Comparison of ENCODE assay signal across 8 mouse cellular contexts in genomic region chr1:58710711-58711364, GRCm38 (mm10). TPM values are rescaled to one million over a fixed set of nuclear protein-coding genes. Genes with fewer than 3 reads are reported as not detected.
DNase-seq lines count a peak whose midpoint lies in the region; ATAC-seq lines count a peak whose summit lies in the region.

No protein-coding gene starts in this region.

- peak overlapping the region; percentile 95 for H3K4me3 ChIP-seq in megakaryocyte, embryonic 14.5 days (replicated peaks)
- H3K4me3 ChIP-seq in embryonic facial prominence, embryonic 10.5 days = peak overlapping the region; percentile 79
- H3K4me3 ChIP-seq in intestine, embryonic 14.5 days (ENCODE audit: low read depth, low read length) = peak overlapping the region; percentile 65
- peak overlapping the region; percentile 52 for H3K4me3 ChIP-seq in midbrain, embryonic 15.5 days

- H3K9ac ChIP-seq in intestine, embryonic 14.5 days (ENCODE audit: low read length) = peak overlapping the region; percentile 89
- peak overlapping the region; percentile 57 for H3K9ac ChIP-seq in midbrain, embryonic 15.5 days

- H3K27ac ChIP-seq in embryonic facial prominence, embryonic 10.5 days (replicated peaks) = peak overlapping the region; percentile 96
- peak overlapping the region; percentile 99 for H3K27ac ChIP-seq in intestine, embryonic 14.5 days (ENCODE audit: low read depth)
- H3K27ac ChIP-seq in midbrain, embryonic 15.5 days = peak overlapping the region; percentile 73

- ATAC-seq in megakaryocyte, adult 5-6 weeks (ENCODE audit: poor library complexity, severe bottlenecking) = no peak
- ATAC-seq in intestine, embryonic 14.5 days (replicated peaks; ENCODE audit: low FRiP score, low TSS enrichment, low read depth) = no peak
- peak; percentile 24; the same call in 1 of the 2 replicates for ATAC-seq in midbrain, embryonic 15.5 days (replicated peaks)

- 54% methylated on average over 10 of the region's 10 CpGs for WGBS in embryonic facial prominence, embryonic 10.5 days
- WGBS in intestine, embryonic 14.5 days = 44% methylated on average over 10 of the region's 10 CpGs
- 52% methylated on average over 10 of the region's 10 CpGs for WGBS in midbrain, embryonic 15.5 days

- DNase-seq in embryonic facial prominence, embryonic 10.5 days (ENCODE audit: low spot score) = peak; percentile 36
- DNase-seq in intestine, embryonic 14.5 days (ENCODE audit: low spot score) = peak; percentile 70
- no peak for DNase-seq in layer of hippocampus, adult 9-11 months
- DNase-seq in thymus, postnatal 25 days = no peak
- DNase-seq in ovary, postnatal 36 days (ENCODE audit: low spot score) = no peak

- H3K9me3 ChIP-seq in megakaryocyte, embryonic 14.5 days = peaks cover 8% of the 10 kb centered on the region; the same call in 1 of the 2 replicates
- H3K9me3 ChIP-seq in embryonic facial prominence, embryonic 10.5 days = no peaks in the 10 kb centered on the region
- no peaks in the 10 kb centered on the region for H3K9me3 ChIP-seq in intestine, embryonic 14.5 days (ENCODE audit: control insufficient read depth, low read length)
- H3K9me3 ChIP-seq in midbrain, embryonic 15.5 days = no peaks in the 10 kb centered on the region

- H3K4me1 ChIP-seq in megakaryocyte, embryonic 14.5 days = peaks cover 22% of the 10 kb centered on the region
- peaks cover 19% of the 10 kb centered on the region for H3K4me1 ChIP-seq in embryonic facial prominence, embryonic 10.5 days
- peaks cover 4% of the 10 kb centered on the region for H3K4me1 ChIP-seq in intestine, embryonic 14.5 days (replicated peaks; ENCODE audit: control insufficient read depth, insufficient read depth, low read length)
- peaks cover 12% of the 10 kb centered on the region for H3K4me1 ChIP-seq in midbrain, embryonic 15.5 days

- peaks cover 22% of the 10 kb centered on the region for H3K36me3 ChIP-seq in megakaryocyte, embryonic 14.5 days (replicated peaks; ENCODE audit: low read length)
- peaks cover 12% of the 10 kb centered on the region for H3K36me3 ChIP-seq in embryonic facial prominence, embryonic 10.5 days (replicated peaks)
- H3K36me3 ChIP-seq in intestine, embryonic 14.5 days (ENCODE audit: control insufficient read depth, insufficient read depth, low read length) = peaks cover 14% of the 10 kb centered on the region
- no peaks in the 10 kb centered on the region for H3K36me3 ChIP-seq in midbrain, embryonic 15.5 days (replicated peaks)

- H3K27me3 ChIP-seq in megakaryocyte, embryonic 14.5 days (replicated peaks) = no peaks in the 10 kb centered on the region
- H3K27me3 ChIP-seq in embryonic facial prominence, embryonic 10.5 days (replicated peaks; ENCODE audit: low read depth, poor library complexity, severe bottlenecking) = no peaks in the 10 kb centered on the region
- no peaks in the 10 kb centered on the region for H3K27me3 ChIP-seq in intestine, embryonic 14.5 days (replicated peaks; ENCODE audit: control insufficient read depth, insufficient read depth, low read length)
- H3K27me3 ChIP-seq in midbrain, embryonic 15.5 days (replicated peaks) = no peaks in the 10 kb centered on the region

- peak overlapping the region; percentile 82 for H3K4me2 ChIP-seq in intestine, embryonic 14.5 days (ENCODE audit: low read length)
- peak overlapping the region; percentile 73 for H3K4me2 ChIP-seq in midbrain, embryonic 15.5 days

RNA-seq across cellular contexts. Expression of gene Cflar, which starts 0.5 kb away (rescaled TPM):
- polyA plus RNA-seq in megakaryocyte, embryonic 14.5 days (2012; ENCODE audit: insufficient read depth, low replicate concordance) = 3.4 and 5.3 TPM in 2 replicates
- total RNA-seq in megakaryocyte, adult 5-6 weeks (2015) = 68.7 and 72.3 TPM in 2 replicates
- total RNA-seq in megakaryocyte, adult 5-6 weeks (2017) = 117 and 130 TPM in 2 replicates
- 27.3 and 29.7 TPM in 2 replicates for polyA plus RNA-seq in embryonic facial prominence, embryonic 10.5 days (2016; fragmentation: Nextera tagmentation; extraction: Ambion mirVana)
- 26.1 and 27.1 TPM in 2 replicates for polyA plus RNA-seq in intestine, embryonic 14.5 days (2014; fragmentation: Nextera tagmentation; extraction: Ambion mirVana)
- polyA plus RNA-seq in midbrain, embryonic 15.5 days (2015; fragmentation: Nextera tagmentation; extraction: Ambion mirVana) = 15.3 and 16.1 TPM in 2 replicates

RNA-seq across cellular contexts. Expression of gene Als2cr12, which starts 15.0 kb away (rescaled TPM):
- polyA plus RNA-seq in megakaryocyte, embryonic 14.5 days (2012; ENCODE audit: insufficient read depth, low replicate concordance) = not detected in 2 replicates
- total RNA-seq in megakaryocyte, adult 5-6 weeks (2015) = 0.14 TPM in 1 of 2 replicates, not detected in the other
- total RNA-seq in megakaryocyte, adult 5-6 weeks (2017) = not detected in 2 replicates
- not detected in 2 replicates for polyA plus RNA-seq in embryonic facial prominence, embryonic 10.5 days (2016; fragmentation: Nextera tagmentation; extraction: Ambion mirVana)
- polyA plus RNA-seq in intestine, embryonic 14.5 days (2014; fragmentation: Nextera tagmentation; extraction: Ambion mirVana) = 0.13 TPM in 1 of 2 replicates, not detected in the other
- not detected in 2 replicates for polyA plus RNA-seq in midbrain, embryonic 15.5 days (2015; fragmentation: Nextera tagmentation; extraction: Ambion mirVana)

Comparison
In these comparisons a context has a peak if more than half of its experiments do, and no peak if none do; other contexts are left out.
1. DNase-seq: peak in embryonic facial prominence, embryonic 10.5 days (single experiment) and intestine, embryonic 14.5 days (single experiment); none in layer of hippocampus, adult 9-11 months (single experiment), thymus, postnatal 25 days (single experiment) and ovary, postnatal 36 days (single experiment).
2. Peak in every context shown above with its lines, with median percentiles within 50 percentile points of each other: H3K4me3 ChIP-seq and H3K27ac ChIP-seq.